Mouse (Mus musculus) kidney, adult 2 months (tissue): ENCODE results near the gene Atpif1.

Experiments used
- CTCF ChIP-seq: fragments of 200-500 bp; conservative IDR thresholded peaks from 2 replicates; pipeline ENCODE4 v1.5.1; 2011; ENCODE audit warnings: low read depth, mild to moderate bottlenecking, control low read depth, low read length, moderate library complexity, mixed read lengths; ENCODE audit not compliant: insufficient read depth, insufficient read length
- POLR2A ChIP-seq: fragments of 200-500 bp; IDR thresholded peaks from one replicate; pipeline ENCODE4 v1.6.1; 2011; ENCODE audit warnings: low read depth, low read length, control low read depth

GRCm38 (mm10) chr4:132565089-132565747, 31.8 kb upstream of the Atpif1 start:
- TF ChIP-seq CTCF (no peak), POLR2A (no peak)
